Mouse (Mus musculus): ENCODE results near the gene Tmprss3.
A peak's percentile ranks its signal among the peaks of the same experiment; 100 is the strongest.

Tmprss3 gene

GRCm38 (mm10) chr17:31138398-31138797 is 60.4 kb downstream of the Tmprss3 start:
- peak; percentile 46 for DNase-seq (ENCODE audit: low read depth, low spot score)

- DNase-seq (ENCODE audit: low read depth, low spot score) = no peak
These were observed 62.0 kb downstream of the Tmprss3 start for GRCm38 (mm10) chr17:31136821-31137220.

GRCm38 (mm10) chr17:31136291-31136690 is 62.5 kb downstream of the Tmprss3 start:
- DNase-seq (ENCODE audit: low read depth, low spot score) = no peak

- DNase-seq (ENCODE audit: low read depth, low spot score) = no peak
These were observed 63.9 kb downstream of the Tmprss3 start for GRCm38 (mm10) chr17:31134913-31135312.

GRCm38 (mm10) chr17:31133776-31134175 is 65.0 kb downstream of the Tmprss3 start:
- DNase-seq (ENCODE audit: low read depth, low spot score) = no peak

GRCm38 (mm10) chr17:31131269-31131821 is 67.4 kb downstream of the Tmprss3 start:
- no peak for DNase-seq (ENCODE audit: low read depth, low spot score)

GRCm38 (mm10) chr17:31129452-31129851 is 69.3 kb downstream of the Tmprss3 start, which contains the start of gene Tff3:
Tff3 (minus strand) TSS chr17:31129646.
- no peak for DNase-seq (ENCODE audit: low read depth, low spot score)

Measured in skeletal muscle tissue, adult 2 months (tissue).